Mouse (Mus musculus) liver, postnatal 0 days (tissue): ENCODE data around the gene Rbm20.

Experiments
- CTCF ChIP-seq: sonication (generic); IDR thresholded peaks from 2 replicates; pipeline ENCODE4 v1.5.1; 2016; ENCODE audit warnings: antibody characterized with exemption, low read depth
- EP300 ChIP-seq: IDR thresholded peaks from 2 replicates; pipeline ENCODE4 v1.6.1; 2016; ENCODE audit warnings: antibody characterized with exemption, low read depth, mild to moderate bottlenecking

DNA sequence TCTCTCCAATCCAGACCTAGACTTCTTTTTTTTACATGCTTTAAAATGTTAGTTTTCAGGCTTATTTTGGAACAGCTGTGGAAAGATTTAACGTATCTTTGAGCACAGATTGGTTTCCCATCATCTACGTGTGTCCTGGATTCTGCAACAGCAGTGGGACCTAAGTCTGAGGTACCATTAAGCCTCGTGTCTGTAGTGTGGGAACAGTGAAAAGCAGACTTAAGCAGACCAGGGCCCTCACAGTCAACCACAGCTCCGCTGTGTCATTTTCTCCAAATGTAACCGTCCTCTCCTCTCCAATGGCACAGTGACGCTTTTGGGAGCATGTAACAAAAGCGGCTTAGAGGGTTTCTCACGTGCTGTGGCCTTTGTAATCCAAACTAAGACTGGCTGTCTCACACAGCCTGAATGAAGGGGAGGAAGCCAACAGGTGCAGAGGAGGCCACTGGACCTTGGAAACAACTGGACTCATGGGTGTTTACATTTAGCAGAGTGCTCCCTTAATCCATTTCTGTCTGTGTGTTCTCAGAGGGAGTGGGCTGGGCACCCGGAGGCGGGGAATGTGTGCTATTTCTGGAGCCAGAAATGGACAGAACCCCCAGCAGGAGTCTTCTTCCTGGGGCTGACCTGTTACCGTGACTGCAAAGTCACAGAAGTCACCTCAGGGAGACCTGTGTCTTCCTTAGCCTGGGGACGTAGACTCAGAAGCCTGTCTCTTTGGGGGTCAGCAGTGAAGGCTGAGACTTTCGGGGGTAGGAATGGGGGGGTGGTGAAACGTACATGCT lies 15.0 kb upstream of the Rbm20 start:
- TF ChIP-seq EP300 = no peak
- TF ChIP-seq CTCF = no peak
